Mouse (Mus musculus): ENCODE results near the gene Lysmd1. TPM values are rescaled to one million over a fixed set of nuclear protein-coding genes. Genes with fewer than 3 reads are reported as not detected.

Gene Lysmd1
- polyA plus RNA-seq, 1 experiment from 2014 or later = 9.7 TPM

GRCm38 (mm10) chr3:95174011-95174592 lies 40.2 kb downstream of the Lysmd1 start:
- Histone ChIP-seq H3K27ac (ENCODE audit: low read length) (no peak overlapping the region), H3K4me3 (ENCODE audit: low read length) (peak overlapping the region; percentile 51), H3K27me3 (ENCODE audit: control insufficient read depth, insufficient read depth, low read length) (peaks cover 38% of the 10 kb centered on the region), H3K4me2 (ENCODE audit: low read depth, low read length) (peak overlapping the region; percentile 69), H3K4me1 (ENCODE audit: control insufficient read depth, insufficient read depth, low read length) (peaks cover 3% of the 10 kb centered on the region; the same call in 1 of the 2 replicates), H3K9ac (ENCODE audit: low read length) (no peak overlapping the region; the same call in 1 of the 2 replicates), H3K36me3 (ENCODE audit: control insufficient read depth, insufficient read depth) (no peaks in the 10 kb centered on the region), H3K9me3 (replicated peaks; ENCODE audit: control insufficient read depth, low read length) (no peaks in the 10 kb centered on the region)
- peak; percentile 46; the same call in 1 of the 2 replicates for ATAC-seq (replicated peaks; ENCODE audit: extremely low read depth, insufficient read depth, low FRiP score)
- WGBS = 6% methylated on average over 16 of the region's 16 CpGs

GRCm38 (mm10) chr3:95176500-95176899 lies 42.6 kb downstream of the Lysmd1 start:
- 58% methylated on average over 3 of the region's 3 CpGs for WGBS

GRCm38 (mm10) chr3:95177583-95177982 lies 43.7 kb downstream of the Lysmd1 start:
- 64% methylated on average over 6 of the region's 6 CpGs for WGBS
- no peak overlapping the region for H3K9ac ChIP-seq (ENCODE audit: low read length)
- no peak overlapping the region for H3K4me3 ChIP-seq (ENCODE audit: low read length)
- ATAC-seq (replicated peaks; ENCODE audit: extremely low read depth, insufficient read depth, low FRiP score) = no peak
- H3K4me1 ChIP-seq (ENCODE audit: control insufficient read depth, insufficient read depth, low read length) = peaks cover 3% of the 10 kb centered on the region; the same call in 1 of the 2 replicates
- H3K4me2 ChIP-seq (ENCODE audit: low read depth, low read length) = no peak overlapping the region
- 0 out of 2 replicates have a peak, but pooled peaks cover 2% of the 10 kb centered on the region for H3K36me3 ChIP-seq (ENCODE audit: control insufficient read depth, insufficient read depth)
- peaks cover 11% of the 10 kb centered on the region for H3K27me3 ChIP-seq (ENCODE audit: control insufficient read depth, insufficient read depth, low read length)
- H3K9me3 ChIP-seq (replicated peaks; ENCODE audit: control insufficient read depth, low read length) = no peaks in the 10 kb centered on the region
- no peak overlapping the region for H3K27ac ChIP-seq (ENCODE audit: low read length)

More at GRCm38 (mm10) chr3:95176500-95176899, 42.6 kb downstream of the Lysmd1 start:
- no peak overlapping the region for H3K4me2 ChIP-seq (ENCODE audit: low read depth, low read length)
- peaks cover 22% of the 10 kb centered on the region for H3K27me3 ChIP-seq (ENCODE audit: control insufficient read depth, insufficient read depth, low read length)
- H3K4me1 ChIP-seq (ENCODE audit: control insufficient read depth, insufficient read depth, low read length) = peaks cover 3% of the 10 kb centered on the region; the same call in 1 of the 2 replicates
- H3K9me3 ChIP-seq (replicated peaks; ENCODE audit: control insufficient read depth, low read length) = no peaks in the 10 kb centered on the region
- no peak overlapping the region for H3K9ac ChIP-seq (ENCODE audit: low read length)
- H3K36me3 ChIP-seq (ENCODE audit: control insufficient read depth, insufficient read depth) = no peaks in the 10 kb centered on the region
- no peak overlapping the region for H3K27ac ChIP-seq (ENCODE audit: low read length)
- H3K4me3 ChIP-seq (ENCODE audit: low read length) = no peak overlapping the region
- no peak for ATAC-seq (replicated peaks; ENCODE audit: extremely low read depth, insufficient read depth, low FRiP score)

DNA sequence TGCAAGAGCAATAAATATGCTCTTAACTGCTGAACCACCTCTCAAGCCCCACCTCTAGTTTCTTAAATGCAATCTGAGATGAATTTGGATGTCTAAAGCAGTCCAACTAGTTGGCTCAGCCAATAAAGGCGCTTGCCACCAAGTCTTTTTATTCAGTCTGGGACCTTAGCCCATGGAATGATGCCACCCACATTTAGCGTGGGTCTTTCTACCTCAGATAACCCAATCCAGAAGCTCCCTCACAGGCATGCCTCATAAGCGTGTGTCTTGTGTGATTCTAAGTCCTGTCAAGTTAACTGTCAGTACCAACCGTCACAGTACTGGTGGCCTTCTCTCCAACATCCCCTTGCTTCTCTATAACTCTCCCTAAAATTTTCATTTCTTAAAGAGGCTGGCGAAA lies 45.1 kb downstream of the Lysmd1 start:
- Histone ChIP-seq H3K27ac (ENCODE audit: low read length) (no peak overlapping the region), H3K36me3 (ENCODE audit: control insufficient read depth, insufficient read depth) (peaks cover 4% of the 10 kb centered on the region), H3K4me2 (ENCODE audit: low read depth, low read length) (no peak overlapping the region), H3K4me1 (ENCODE audit: control insufficient read depth, insufficient read depth, low read length) (no peaks in the 10 kb centered on the region), H3K4me3 (ENCODE audit: low read length) (no peak overlapping the region), H3K27me3 (ENCODE audit: control insufficient read depth, insufficient read depth, low read length) (peaks cover 4% of the 10 kb centered on the region; the same call in 1 of the 2 replicates), H3K9me3 (replicated peaks; ENCODE audit: control insufficient read depth, low read length) (no peaks in the 10 kb centered on the region), H3K9ac (ENCODE audit: low read length) (no peak overlapping the region)
- ATAC-seq (replicated peaks; ENCODE audit: extremely low read depth, insufficient read depth, low FRiP score) = no peak
- WGBS = 76% methylated on average over 5 of the region's 5 CpGs

- H3K9me3 ChIP-seq (replicated peaks; ENCODE audit: control insufficient read depth, low read length) = no peaks in the 10 kb centered on the region
- no peak overlapping the region for H3K4me3 ChIP-seq (ENCODE audit: low read length)
- H3K36me3 ChIP-seq (ENCODE audit: control insufficient read depth, insufficient read depth) = peaks cover 12% of the 10 kb centered on the region
- no peak overlapping the region for H3K9ac ChIP-seq (ENCODE audit: low read length)
- H3K27ac ChIP-seq (ENCODE audit: low read length) = no peak overlapping the region
- peaks cover 4% of the 10 kb centered on the region; the same call in 1 of the 2 replicates for H3K27me3 ChIP-seq (ENCODE audit: control insufficient read depth, insufficient read depth, low read length)
- no peaks in the 10 kb centered on the region for H3K4me1 ChIP-seq (ENCODE audit: control insufficient read depth, insufficient read depth, low read length)
- H3K4me2 ChIP-seq (ENCODE audit: low read depth, low read length) = no peak overlapping the region
- 61% methylated on average over 3 of the region's 3 CpGs for WGBS
- no peak for ATAC-seq (replicated peaks; ENCODE audit: extremely low read depth, insufficient read depth, low FRiP score)
These were observed 46.0 kb downstream of the Lysmd1 start for GRCm38 (mm10) chr3:95179890-95180289.

- WGBS = 68% methylated on average over 1 of the region's 1 CpGs
- Histone ChIP-seq H3K36me3 (ENCODE audit: control insufficient read depth, insufficient read depth) (peaks cover 16% of the 10 kb centered on the region), H3K4me1 (ENCODE audit: control insufficient read depth, insufficient read depth, low read length) (no peaks in the 10 kb centered on the region), H3K27ac (ENCODE audit: low read length) (no peak overlapping the region), H3K27me3 (ENCODE audit: control insufficient read depth, insufficient read depth, low read length) (no peaks in the 10 kb centered on the region), H3K4me2 (ENCODE audit: low read depth, low read length) (no peak overlapping the region), H3K9me3 (replicated peaks; ENCODE audit: control insufficient read depth, low read length) (no peaks in the 10 kb centered on the region), H3K4me3 (ENCODE audit: low read length) (no peak overlapping the region), H3K9ac (ENCODE audit: low read length) (no peak overlapping the region)
- no peak for ATAC-seq (replicated peaks; ENCODE audit: extremely low read depth, insufficient read depth, low FRiP score)
These were observed 48.0 kb downstream of the Lysmd1 start for GRCm38 (mm10) chr3:95181841-95182240.

DNA sequence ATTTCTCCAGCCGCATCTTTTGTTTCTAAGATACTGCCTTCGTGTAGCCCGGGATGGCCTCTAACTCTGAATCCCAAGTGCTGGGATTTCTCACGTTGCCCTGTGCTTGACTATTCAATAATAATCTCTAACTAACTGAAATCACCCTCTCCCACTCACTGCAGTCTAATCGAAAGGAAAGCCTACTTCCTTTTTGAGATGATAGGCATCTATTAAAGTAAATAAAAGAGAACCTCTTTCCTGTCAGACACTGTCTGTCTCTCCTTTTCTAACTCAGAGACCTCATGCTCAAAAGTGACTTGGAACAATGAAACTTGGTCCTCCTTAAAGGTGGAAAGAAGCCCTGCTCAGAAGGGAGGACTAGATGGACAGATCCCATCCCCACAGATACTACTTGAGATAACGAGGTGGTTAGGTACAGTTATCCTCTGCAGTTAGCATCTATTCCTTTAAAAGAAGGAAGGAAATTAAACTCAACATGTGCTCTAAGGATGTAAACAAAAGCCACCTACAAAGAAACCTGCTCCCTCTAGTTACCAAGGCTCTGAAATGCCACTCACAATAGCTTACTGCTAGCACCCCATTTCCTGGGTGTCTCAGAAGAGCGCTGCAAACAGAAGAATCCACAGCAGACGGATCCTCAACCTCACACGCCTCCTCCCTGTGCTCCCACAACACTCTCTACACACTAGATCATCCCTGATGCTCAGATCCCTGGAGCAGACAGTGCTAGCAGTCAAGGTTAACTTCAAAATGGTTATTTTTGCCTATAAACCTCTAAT lies 51.1 kb downstream of the Lysmd1 start:
- H3K4me1 ChIP-seq (ENCODE audit: control insufficient read depth, insufficient read depth, low read length) = no peaks in the 10 kb centered on the region
- no peak overlapping the region for H3K9ac ChIP-seq (ENCODE audit: low read length)
- H3K27me3 ChIP-seq (ENCODE audit: control insufficient read depth, insufficient read depth, low read length) = no peaks in the 10 kb centered on the region
- peaks cover 44% of the 10 kb centered on the region for H3K36me3 ChIP-seq (ENCODE audit: control insufficient read depth, insufficient read depth)
- WGBS = 82% methylated on average over 9 of the region's 9 CpGs
- H3K9me3 ChIP-seq (replicated peaks; ENCODE audit: control insufficient read depth, low read length) = no peaks in the 10 kb centered on the region
- H3K4me2 ChIP-seq (ENCODE audit: low read depth, low read length) = no peak overlapping the region
- no peak overlapping the region for H3K4me3 ChIP-seq (ENCODE audit: low read length)
- no peak for ATAC-seq (replicated peaks; ENCODE audit: extremely low read depth, insufficient read depth, low FRiP score)
- H3K27ac ChIP-seq (ENCODE audit: low read length) = no peak overlapping the region

DNA sequence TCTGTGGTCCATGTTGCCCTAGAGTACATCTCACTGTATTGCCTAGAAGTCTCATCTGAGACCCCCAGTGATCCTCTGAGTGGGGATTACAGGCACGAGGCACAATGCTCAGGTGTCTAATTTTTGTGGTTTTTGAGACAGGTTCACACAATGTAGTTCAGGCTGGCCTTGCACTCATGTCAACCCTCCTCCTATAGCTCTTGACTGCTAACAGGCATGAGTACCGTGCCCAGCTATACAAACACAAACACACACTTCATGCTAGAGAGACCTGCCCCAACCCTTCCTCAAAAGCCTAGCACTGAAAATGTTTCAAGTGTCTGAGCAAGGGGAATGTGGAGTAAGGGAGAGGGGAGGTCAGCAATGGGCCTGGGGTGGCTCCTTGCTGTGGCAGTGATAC lies 52.2 kb downstream of the Lysmd1 start:
- H3K36me3 ChIP-seq (ENCODE audit: control insufficient read depth, insufficient read depth) = peaks cover 47% of the 10 kb centered on the region
- no peak overlapping the region for H3K9ac ChIP-seq (ENCODE audit: low read length)
- no peak overlapping the region for H3K4me3 ChIP-seq (ENCODE audit: low read length)
- ATAC-seq (replicated peaks; ENCODE audit: extremely low read depth, insufficient read depth, low FRiP score) = no peak
- H3K27me3 ChIP-seq (ENCODE audit: control insufficient read depth, insufficient read depth, low read length) = no peaks in the 10 kb centered on the region
- WGBS = 89% methylated on average over 2 of the region's 2 CpGs
- no peaks in the 10 kb centered on the region for H3K9me3 ChIP-seq (replicated peaks; ENCODE audit: control insufficient read depth, low read length)
- H3K4me2 ChIP-seq (ENCODE audit: low read depth, low read length) = no peak overlapping the region
- no peaks in the 10 kb centered on the region for H3K4me1 ChIP-seq (ENCODE audit: control insufficient read depth, insufficient read depth, low read length)
- H3K27ac ChIP-seq (ENCODE audit: low read length) = no peak overlapping the region

- no peak overlapping the region for H3K27ac ChIP-seq (ENCODE audit: low read length)
- no peak overlapping the region for H3K9ac ChIP-seq (ENCODE audit: low read length)
- no peak for ATAC-seq (replicated peaks; ENCODE audit: extremely low read depth, insufficient read depth, low FRiP score)
These were observed 53.0 kb downstream of the Lysmd1 start for GRCm38 (mm10) chr3:95186888-95187287.

More at GRCm38 (mm10) chr3:95186888-95187287, 53.0 kb downstream of the Lysmd1 start:
- H3K4me1 ChIP-seq (ENCODE audit: control insufficient read depth, insufficient read depth, low read length) = no peaks in the 10 kb centered on the region
- no peak overlapping the region for H3K4me3 ChIP-seq (ENCODE audit: low read length)
- no peaks in the 10 kb centered on the region for H3K27me3 ChIP-seq (ENCODE audit: control insufficient read depth, insufficient read depth, low read length)
- H3K4me2 ChIP-seq (ENCODE audit: low read depth, low read length) = no peak overlapping the region
- 84% methylated on average over 6 of the region's 6 CpGs for WGBS
- peaks cover 47% of the 10 kb centered on the region for H3K36me3 ChIP-seq (ENCODE audit: control insufficient read depth, insufficient read depth)
- H3K9me3 ChIP-seq (replicated peaks; ENCODE audit: control insufficient read depth, low read length) = no peaks in the 10 kb centered on the region

All from heart, embryonic 16.5 days (tissue).